Mouse (Mus musculus) gastrocnemius, postnatal 36 days (tissue): ENCODE results near the gene Tnfrsf14. TPM values are rescaled to one million over a fixed set of nuclear protein-coding genes. Genes with fewer than 3 reads are reported as not detected.

Source experiments
- DNase-seq, 2 experiments: peaks; one replicate each; pipeline ENCODE4 v3.0.0; 2022
- intact Hi-C: fragments of 180-260 bp; cut with DNase I; formaldehyde crosslinking; loops from one replicate; pipeline ENCODE4 v1.15.1; 2025
- total RNA-seq, 2 experiments: library from RNA; stranded (reverse); gene quantifications; 2 replicates each; pipeline ENCODE4 v1.2.3; 2021

The Tnfrsf14 gene
- total RNA-seq, 2 experiments from 2014 or later = 1.4 to 1.6 TPM

DNA sequence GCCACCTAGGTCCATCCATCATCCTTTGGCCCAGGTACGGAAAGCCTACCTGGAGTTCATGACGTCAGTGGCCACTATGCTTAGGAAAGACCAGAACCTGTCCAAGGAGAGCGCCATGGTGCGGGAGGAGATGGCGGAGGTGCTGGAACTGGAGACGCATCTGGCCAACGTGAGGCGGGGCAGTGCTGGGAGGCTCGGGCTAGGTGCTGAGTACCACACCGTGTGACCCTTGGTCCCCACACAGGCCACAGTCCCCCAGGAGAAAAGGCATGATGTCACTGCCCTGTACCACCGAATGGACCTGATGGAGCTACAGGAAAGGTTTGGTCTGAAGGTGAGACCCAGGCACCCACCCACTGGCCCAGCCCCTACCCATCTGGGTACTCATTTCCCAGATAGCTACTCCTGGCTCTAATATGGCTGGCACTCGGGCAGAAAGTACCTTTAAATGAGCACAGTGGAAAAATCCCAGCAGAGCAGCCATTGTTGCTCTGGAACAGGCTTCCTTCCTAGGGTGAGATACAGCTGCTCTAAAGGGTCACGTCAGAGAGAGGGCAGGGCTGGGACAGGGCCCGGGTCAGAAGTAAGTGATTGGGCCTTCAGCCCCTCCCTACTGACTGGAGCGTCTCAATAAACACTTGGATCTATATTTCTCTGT lies 40.6 kb downstream of the Tnfrsf14 start:
- intact Hi-C loops = no loop called here
- no peak for DNase-seq

GRCm38 (mm10) chr4:154886876-154887592 lies 41.3 kb downstream of the Tnfrsf14 start:
- intact Hi-C loops = no loop called here
- DNase-seq = no peak

DNA sequence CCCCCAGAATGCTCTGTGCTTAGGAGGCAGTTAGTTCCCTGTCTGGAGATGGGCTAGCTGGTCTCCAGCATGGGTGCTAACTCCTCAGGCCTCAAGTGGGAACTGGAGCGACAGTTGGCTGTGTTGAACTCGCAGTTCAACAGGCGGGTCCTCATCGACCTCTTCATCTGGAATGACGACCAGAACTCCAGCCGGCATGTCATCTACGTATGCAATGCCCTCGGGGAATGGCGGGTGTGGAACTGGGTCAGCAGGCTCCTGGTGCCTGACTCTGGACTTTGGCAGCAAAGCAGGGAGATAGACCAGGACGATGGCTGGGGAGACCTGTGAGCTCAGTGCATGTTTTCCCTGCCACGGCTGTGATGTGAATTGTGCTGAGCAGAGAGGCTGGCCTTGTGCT lies 42.9 kb downstream of the Tnfrsf14 start:
- intact Hi-C loops = no loop called here
- DNase-seq = no peak

- intact Hi-C loops = loop anchor here (5.0 kb wide), 1 partner anchor 105 kb away; no protein-coding TSS in a partner anchor
- no peak for DNase-seq
These were observed 46.2 kb downstream of the Tnfrsf14 start for GRCm38 (mm10) chr4:154882014-154882659.

GRCm38 (mm10) chr4:154880730-154881129 lies 47.6 kb downstream of the Tnfrsf14 start:
- intact Hi-C loops = loop anchor here (5.0 kb wide), 1 partner anchor 107 kb away; no protein-coding TSS in a partner anchor
- no peak for DNase-seq

- DNase-seq = peak; percentile 86 to 90
- intact Hi-C loops = loop anchor here (1.0 to 2.0 kb wide), 3 partner anchors 31 to 188 kb away; no protein-coding TSS in a partner anchor
These were observed 50.4 kb downstream of the Tnfrsf14 start for GRCm38 (mm10) chr4:154877864-154878548.

- intact Hi-C loops = no loop called here
- no peak for DNase-seq
These were observed 55.2 kb downstream of the Tnfrsf14 start for GRCm38 (mm10) chr4:154873186-154873585.

Other genes with a start within 250 kb of the Tnfrsf14 start
- not detected for gene Ttc34, start 91.1 kb downstream of the Tnfrsf14 start, total RNA-seq
- gene Mmel1, start 59.0 kb downstream of the Tnfrsf14 start, total RNA-seq = under 1 TPM in 1 of 2 experiments, not detected in 1; 0.20 TPM
- 100 to 1,000 TPM in 1 of 2 experiments, 10 to 100 TPM in 1; 89.1 to 111 TPM for gene Fam213b, start 29.4 kb downstream of the Tnfrsf14 start, total RNA-seq
- gene Hes5, start 32.4 kb upstream of the Tnfrsf14 start, total RNA-seq = not detected
- 10 to 100 TPM; 30.5 to 33.2 TPM for gene Pank4, start 35.6 kb upstream of the Tnfrsf14 start, total RNA-seq
- under 1 TPM; 0.26 to 0.47 TPM for gene Plch2, start 128.2 kb upstream of the Tnfrsf14 start, total RNA-seq
- gene Pex10, start 138.5 kb upstream of the Tnfrsf14 start, total RNA-seq = 10 to 100 TPM; 11.9 to 13.2 TPM
- 10 to 100 TPM; 46.1 to 50.3 TPM for gene Rer1, start 157.8 kb upstream of the Tnfrsf14 start, total RNA-seq
- 1 to 10 TPM; 1.5 to 1.8 TPM for gene Morn1, start 158.0 kb upstream of the Tnfrsf14 start, total RNA-seq